Mouse (Mus musculus): ENCODE measurements around the gene Zfp593. TPM values are rescaled to one million over a fixed set of nuclear protein-coding genes. Genes with fewer than 3 reads are reported as not detected.
A peak's percentile ranks its signal among the peaks of the same experiment; 100 is the strongest.
"Not testable (repeated sequence)": the region's sequence is repeated elsewhere in the genome, so short reads cannot be mapped to it uniquely, and the experiment has no call there.

The Zfp593 gene
- total and polyA plus RNA-seq, 2 experiments from 2014 or later, result 4.2 to 5.4 TPM

GRCm38 (mm10) chr4:134272731-134273416 lies 27.5 kb upstream of the Zfp593 start:
- H3K9ac ChIP-seq (replicated peaks; ENCODE audit: low read depth, low read length), result no peak overlapping the region
- TF ChIP-seq EP300 (IDR thresholded peaks at IDR 0.05; ENCODE audit: low read depth) (no peak), CTCF (IDR thresholded peaks at IDR 0.05; ENCODE audit: low read depth) (no peak)
- 11% methylated on average over 13 of the region's 13 CpGs for WGBS

DNA sequence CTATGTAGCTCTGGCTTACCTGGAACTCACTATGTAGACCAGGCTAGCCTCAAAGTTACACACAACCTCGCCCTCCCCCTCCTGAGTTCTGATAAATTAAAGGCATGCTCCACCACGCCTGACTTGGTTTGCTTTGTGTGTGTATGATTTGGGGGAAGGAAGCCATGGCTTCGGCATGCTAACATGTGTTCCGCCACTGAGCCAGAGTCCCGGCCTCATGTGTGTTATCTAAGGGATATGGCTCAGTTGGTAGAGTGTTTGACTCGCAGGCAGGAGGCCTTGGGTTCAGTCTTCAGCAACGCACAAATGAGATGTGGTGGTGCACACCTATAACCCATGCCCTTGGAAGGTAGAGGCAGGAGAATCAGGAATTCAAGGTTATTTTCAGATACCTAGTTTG lies 26.6 kb upstream of the Zfp593 start:
- 85% methylated on average over 7 of the region's 7 CpGs for WGBS
- Histone ChIP-seq H3K27me3 (ENCODE audit: control insufficient read depth, insufficient read depth, low read length) (no peaks in the 10 kb centered on the region), H3K4me3 (ENCODE audit: low read depth, low read length) (no peak overlapping the region), H3K9ac (replicated peaks; ENCODE audit: low read depth, low read length) (no peak overlapping the region), H3K4me2 (ENCODE audit: low read depth, low read length) (no peak overlapping the region), H3K36me3 (replicated peaks; ENCODE audit: control insufficient read depth, insufficient read depth, low read length) (peaks cover 9% of the 10 kb centered on the region), H3K4me1 (ENCODE audit: control insufficient read depth, insufficient read depth) (peaks cover 5% of the 10 kb centered on the region; the same call in 1 of the 2 replicates), H3K9me3 (replicated peaks; ENCODE audit: control insufficient read depth, low read length) (no peaks in the 10 kb centered on the region), H3K27ac (ENCODE audit: low read depth) (no peak overlapping the region)
- ATAC-seq (ENCODE audit: insufficient read depth, low read depth), result no peak
- TF ChIP-seq EP300 (IDR thresholded peaks at IDR 0.05; ENCODE audit: low read depth) (no peak), CTCF (IDR thresholded peaks at IDR 0.05; ENCODE audit: low read depth) (no peak)
- no peak for DNase-seq (ENCODE audit: low spot score)

More at GRCm38 (mm10) chr4:134272731-134273416, 27.5 kb upstream of the Zfp593 start:
- no peak for ATAC-seq (ENCODE audit: insufficient read depth, low read depth)
- Histone ChIP-seq H3K27me3 (ENCODE audit: control insufficient read depth, insufficient read depth, low read length) (no peaks in the 10 kb centered on the region), H3K4me3 (ENCODE audit: low read depth, low read length) (peak overlapping the region; percentile 31), H3K36me3 (replicated peaks; ENCODE audit: control insufficient read depth, insufficient read depth, low read length) (peaks cover 18% of the 10 kb centered on the region), H3K4me2 (ENCODE audit: low read depth, low read length) (peak overlapping the region; percentile 54), H3K4me1 (ENCODE audit: control insufficient read depth, insufficient read depth) (peaks cover 5% of the 10 kb centered on the region; the same call in 1 of the 2 replicates), H3K9me3 (replicated peaks; ENCODE audit: control insufficient read depth, low read length) (no peaks in the 10 kb centered on the region), H3K27ac (ENCODE audit: low read depth) (0 out of 2 replicates have a peak overlapping the region, but pooled peaks have one; percentile 11)
- no peak for DNase-seq (ENCODE audit: low spot score)

- ATAC-seq (ENCODE audit: insufficient read depth, low read depth); H3K36me3 ChIP-seq (replicated peaks; ENCODE audit: control insufficient read depth, insufficient read depth, low read length); H3K4me3 ChIP-seq (ENCODE audit: low read depth, low read length); H3K27me3 ChIP-seq (ENCODE audit: control insufficient read depth, insufficient read depth, low read length); H3K4me1 ChIP-seq (ENCODE audit: control insufficient read depth, insufficient read depth); H3K4me2 ChIP-seq (ENCODE audit: low read depth, low read length); H3K9ac ChIP-seq (replicated peaks; ENCODE audit: low read depth, low read length); H3K9me3 ChIP-seq (replicated peaks; ENCODE audit: control insufficient read depth, low read length); DNase-seq (ENCODE audit: low spot score); H3K27ac ChIP-seq (ENCODE audit: low read depth): not testable (repeated sequence)
- peak; percentile 30 for TF ChIP-seq CTCF (IDR thresholded peaks at IDR 0.05; ENCODE audit: low read depth)
Measured at GRCm38 (mm10) chr4:134269622-134270021, 24.2 kb upstream of the Zfp593 start.

DNA sequence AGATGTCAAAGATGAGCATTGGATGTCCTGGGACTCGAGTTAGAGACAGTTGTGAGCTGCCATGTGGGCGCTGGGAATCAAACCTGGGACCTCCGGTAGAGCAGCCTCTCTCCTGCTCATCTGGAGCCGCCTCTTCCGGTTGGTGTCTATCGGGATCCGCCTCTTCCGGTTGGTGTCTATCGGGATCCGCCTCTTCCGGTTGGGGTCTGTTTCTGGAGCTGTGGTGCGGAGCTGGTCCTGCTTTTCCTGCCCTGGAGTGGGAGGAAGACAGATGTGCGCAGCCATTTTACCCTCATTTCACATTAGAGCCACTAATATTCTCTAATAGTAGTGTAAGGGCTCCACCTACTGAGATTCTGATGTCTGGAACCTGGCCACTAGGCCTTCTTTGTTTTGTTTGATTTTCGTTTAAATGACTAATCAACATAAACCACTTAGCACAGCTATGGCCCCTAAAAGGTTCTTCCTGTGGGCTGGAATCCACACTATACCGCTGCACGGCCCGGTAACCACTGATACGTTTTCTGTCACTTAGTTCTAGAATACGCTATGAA lies 22.8 kb upstream of the Zfp593 start:
- Histone ChIP-seq H3K36me3 (replicated peaks; ENCODE audit: control insufficient read depth, insufficient read depth, low read length) (no peaks in the 10 kb centered on the region), H3K27me3 (ENCODE audit: control insufficient read depth, insufficient read depth, low read length) (no peaks in the 10 kb centered on the region), H3K9me3 (replicated peaks; ENCODE audit: control insufficient read depth, low read length) (no peaks in the 10 kb centered on the region), H3K4me1 (ENCODE audit: control insufficient read depth, insufficient read depth) (no peaks in the 10 kb centered on the region), H3K9ac (replicated peaks; ENCODE audit: low read depth, low read length) (no peak overlapping the region), H3K4me3 (ENCODE audit: low read depth, low read length) (no peak overlapping the region), H3K27ac (ENCODE audit: low read depth) (no peak overlapping the region), H3K4me2 (ENCODE audit: low read depth, low read length) (no peak overlapping the region)
- no peak for TF ChIP-seq CTCF (IDR thresholded peaks at IDR 0.05; ENCODE audit: low read depth)
- TF ChIP-seq EP300 (IDR thresholded peaks at IDR 0.05; ENCODE audit: low read depth), result no peak
- WGBS, result 84% methylated on average over 19 of the region's 19 CpGs
- DNase-seq (ENCODE audit: low spot score) (no peak), ATAC-seq (ENCODE audit: insufficient read depth, low read depth) (no peak)

DNA sequence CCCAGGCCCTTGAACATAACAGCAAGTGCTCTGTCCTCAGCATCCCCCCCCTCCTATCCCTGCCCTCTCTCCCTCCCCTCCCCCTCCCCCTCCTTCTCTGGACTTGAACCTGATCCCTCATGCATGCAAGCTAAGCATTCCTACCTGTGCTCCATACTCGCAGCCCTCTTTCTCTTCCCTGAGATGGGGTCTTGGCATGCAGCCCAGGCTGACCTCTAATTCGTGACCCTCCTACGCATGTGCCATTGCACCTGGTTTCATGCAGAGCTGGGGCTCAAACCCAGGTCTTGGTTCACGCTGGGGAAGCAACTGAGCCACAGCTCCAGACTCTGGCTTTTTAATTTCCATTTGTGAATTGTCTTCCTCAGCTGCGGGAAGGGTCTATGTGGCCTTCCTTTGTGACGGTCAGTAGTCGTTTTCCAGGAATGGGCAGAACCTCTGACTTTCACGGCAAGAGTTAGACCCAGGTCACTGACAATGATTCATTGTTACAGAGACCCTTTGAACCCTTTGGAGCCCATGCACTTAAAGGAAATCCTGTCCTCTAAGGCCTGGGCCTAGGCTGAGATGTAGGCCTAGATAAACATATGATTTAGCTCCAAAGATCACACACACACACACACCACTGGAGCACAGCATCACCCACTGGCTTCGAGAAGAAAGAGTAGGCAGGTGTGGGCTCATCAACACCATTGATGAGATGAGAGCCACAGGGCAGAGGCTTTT lies 20.6 kb upstream of the Zfp593 start:
- Histone ChIP-seq H3K9ac (replicated peaks; ENCODE audit: low read depth, low read length) (no peak overlapping the region), H3K4me2 (ENCODE audit: low read depth, low read length) (no peak overlapping the region), H3K36me3 (replicated peaks; ENCODE audit: control insufficient read depth, insufficient read depth, low read length) (no peaks in the 10 kb centered on the region), H3K4me3 (ENCODE audit: low read depth, low read length) (no peak overlapping the region), H3K4me1 (ENCODE audit: control insufficient read depth, insufficient read depth) (no peaks in the 10 kb centered on the region), H3K27me3 (ENCODE audit: control insufficient read depth, insufficient read depth, low read length) (no peaks in the 10 kb centered on the region), H3K27ac (ENCODE audit: low read depth) (no peak overlapping the region), H3K9me3 (replicated peaks; ENCODE audit: control insufficient read depth, low read length) (no peaks in the 10 kb centered on the region)
- no peak for ATAC-seq (ENCODE audit: insufficient read depth, low read depth)
- 57% methylated on average over 9 of the region's 9 CpGs for WGBS
- TF ChIP-seq CTCF (IDR thresholded peaks at IDR 0.05; ENCODE audit: low read depth), result no peak
- TF ChIP-seq EP300 (IDR thresholded peaks at IDR 0.05; ENCODE audit: low read depth), result no peak
- DNase-seq (ENCODE audit: low spot score), result no peak

Data from heart, postnatal 0 days (tissue).